Mouse (Mus musculus) liver, postnatal 0 days (tissue): ENCODE measurements around the gene Emc10.

Experiments
- CTCF ChIP-seq: sonication (generic); IDR thresholded peaks from 2 replicates; pipeline ENCODE4 v1.5.1; 2016; ENCODE audit warnings: antibody characterized with exemption, low read depth
- EP300 ChIP-seq: IDR thresholded peaks from 2 replicates; pipeline ENCODE4 v1.6.1; 2016; ENCODE audit warnings: antibody characterized with exemption, low read depth, mild to moderate bottlenecking

DNA sequence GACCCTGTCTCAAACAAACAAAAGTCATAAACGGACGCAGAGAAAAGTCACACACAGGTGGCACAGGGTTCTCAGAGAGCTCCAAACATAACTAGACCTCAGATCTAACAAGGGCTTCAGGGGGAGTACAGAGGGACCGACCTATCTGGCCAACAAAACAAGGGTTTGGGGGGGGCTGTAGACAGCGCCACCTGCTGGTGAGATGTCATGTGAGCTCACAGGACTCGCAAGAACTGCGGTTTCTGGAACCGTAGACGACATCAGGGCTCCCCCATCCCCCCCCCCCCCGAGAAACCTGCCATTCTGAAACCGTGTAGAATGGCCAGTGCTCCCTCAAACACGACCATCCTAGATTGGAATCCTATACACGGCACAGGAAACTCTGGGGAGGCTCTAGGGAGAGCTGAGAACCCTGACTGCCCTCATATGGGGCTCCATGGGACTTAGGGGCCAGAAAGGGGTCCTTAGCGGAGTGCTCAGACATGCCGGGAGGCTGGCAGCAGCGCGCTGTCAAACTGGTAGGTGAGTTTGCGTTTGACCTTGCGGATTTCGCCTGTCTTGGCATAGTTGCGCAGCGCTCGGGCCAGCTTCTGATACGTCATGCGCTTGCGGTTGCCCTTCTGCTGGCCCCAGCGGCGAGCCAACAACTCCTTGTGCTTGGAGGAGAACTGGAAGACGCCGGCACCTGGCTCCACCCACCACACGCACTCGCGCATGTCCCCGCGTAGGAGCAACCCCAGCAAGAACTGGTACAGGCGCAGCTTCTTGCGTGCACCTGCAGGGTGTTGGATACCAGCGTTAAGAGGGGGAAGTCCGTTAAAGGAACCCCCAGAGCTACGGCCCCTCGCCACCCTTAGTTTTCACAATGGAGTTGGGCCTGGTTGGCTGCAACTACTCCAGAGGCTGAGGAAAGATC lies 31.4 kb upstream of the Emc10 start:
- TF ChIP-seq CTCF (peak; percentile 86), EP300 (no peak)
